Mouse (Mus musculus) hindbrain, embryonic 14.5 days (tissue): ENCODE measurements around the gene Crybb1. TPM values are rescaled to one million over a fixed set of nuclear protein-coding genes. Genes with fewer than 3 reads are reported as not detected.
A peak's percentile ranks its signal among the peaks of the same experiment; 100 is the strongest.

Experiments
- ATAC-seq: fragments of 200-750 bp; cut with Nextera tagmentation; 2 replicates; pipeline ENCODE4 v1.8.0; 2017; ENCODE audit warnings: moderate number of reproducible peaks, mild to moderate bottlenecking, moderate TSS enrichment, moderate library complexity; ENCODE audit not compliant: low FRiP score
- DNase-seq: peaks from one replicate; pipeline ENCODE4 v3.0.0-alpha.2; 2015; ENCODE audit warnings: low spot score
- H3K27ac ChIP-seq: fragments of 300-500 bp; sonication (generic); 2 replicates; pipeline ENCODE4 v1.5.1; 2014; ENCODE audit warnings: mild to moderate bottlenecking, moderate library complexity
- H3K27me3 ChIP-seq: fragments of 300-500 bp; sonication (generic); 2 replicates; pipeline ENCODE4 v1.6.1; 2014; ENCODE audit warnings: mild to moderate bottlenecking, low read length, mixed read lengths; ENCODE audit not compliant: control insufficient read depth, insufficient read depth
- H3K36me3 ChIP-seq: fragments of 300-500 bp; sonication (generic); replicated peaks from 2 replicates; pipeline ENCODE4 v1.6.1; 2014; ENCODE audit not compliant: control insufficient read depth, insufficient read depth
- H3K4me1 ChIP-seq: fragments of 300-500 bp; sonication (generic); replicated peaks from 2 replicates; pipeline ENCODE4 v1.6.1; 2014; ENCODE audit warnings: antibody characterized with exemption, low read length, mixed read lengths; ENCODE audit not compliant: control insufficient read depth, insufficient read depth
- H3K4me2 ChIP-seq: fragments of 300-500 bp; sonication (generic); replicated peaks from 2 replicates; pipeline ENCODE4 v1.6.1; 2014; ENCODE audit warnings: mild to moderate bottlenecking, moderate library complexity
- H3K4me3 ChIP-seq: fragments of 300-500 bp; sonication (generic); replicated peaks from 2 replicates; pipeline ENCODE4 v1.5.1; 2014; ENCODE audit warnings: mild to moderate bottlenecking, low read length
- H3K9ac ChIP-seq: fragments of 300-500 bp; sonication (generic); 2 replicates; pipeline ENCODE4 v1.6.1; 2014
- H3K9me3 ChIP-seq: fragments of 300-500 bp; sonication (generic); 2 replicates; pipeline ENCODE4 v1.6.1; 2016; ENCODE audit warnings: low read length; ENCODE audit not compliant: control insufficient read depth
- whole genome bisulfite sequencing: fragments of 180-500 bp; shearing (Covaris S2); extraction: QIAGEN DNeasy Blood & Tissue Kit; methylation state at CpG from one replicate; pipeline ENCODE4 v1.1.7; 2014; 5-methylcytosine and 5-hydroxymethylcytosine counted together
- polyA plus RNA-seq: library from polyadenylated mRNA; unstranded; fragments of >200 nt; fragmentation: Nextera tagmentation; extraction: Ambion mirVana; gene quantifications from 2 replicates; pipeline ENCODE4 v1.2.1, GENCODE M21; 2014

The Crybb1 gene
- polyA plus RNA-seq, 1 experiment from 2014 or later, result 3.9 TPM

DNA sequence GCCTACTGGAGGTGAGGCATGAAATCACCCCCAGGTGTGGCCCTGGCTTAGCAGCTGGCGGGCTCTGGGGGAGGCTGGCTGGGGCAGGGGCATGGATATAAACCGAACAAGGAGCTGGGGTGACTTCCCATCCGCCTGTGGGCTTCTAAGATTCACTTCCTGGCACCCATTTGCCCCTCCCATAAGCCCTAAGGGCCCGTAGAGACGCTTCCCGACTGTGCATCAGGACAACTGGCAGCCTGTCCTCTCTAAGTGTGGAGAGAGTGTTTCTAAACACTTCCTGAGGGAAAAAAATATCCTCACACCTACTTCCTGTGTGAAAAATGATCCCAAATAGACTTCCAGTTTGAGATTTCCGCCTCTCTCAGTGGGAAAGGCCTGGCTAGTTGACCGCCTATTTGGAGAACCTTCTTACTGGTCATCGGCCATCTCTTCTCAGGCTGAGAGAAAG lies 39.8 kb upstream of the Crybb1 start:
- 26% methylated on average over 9 of the region's 9 CpGs for WGBS
- H3K9me3 ChIP-seq, result no peaks in the 10 kb centered on the region
- H3K4me3 ChIP-seq, result no peak overlapping the region
- DNase-seq (no peak), ATAC-seq (no peak)
- no peaks in the 10 kb centered on the region for H3K27me3 ChIP-seq
- peak overlapping the region; percentile 8 for H3K9ac ChIP-seq
- peaks cover 29% of the 10 kb centered on the region for H3K36me3 ChIP-seq
- no peak overlapping the region; the same call in 1 of the 2 replicates for H3K4me2 ChIP-seq
- peak overlapping the region; percentile 79 for H3K27ac ChIP-seq
- H3K4me1 ChIP-seq, result peaks cover 34% of the 10 kb centered on the region

DNA sequence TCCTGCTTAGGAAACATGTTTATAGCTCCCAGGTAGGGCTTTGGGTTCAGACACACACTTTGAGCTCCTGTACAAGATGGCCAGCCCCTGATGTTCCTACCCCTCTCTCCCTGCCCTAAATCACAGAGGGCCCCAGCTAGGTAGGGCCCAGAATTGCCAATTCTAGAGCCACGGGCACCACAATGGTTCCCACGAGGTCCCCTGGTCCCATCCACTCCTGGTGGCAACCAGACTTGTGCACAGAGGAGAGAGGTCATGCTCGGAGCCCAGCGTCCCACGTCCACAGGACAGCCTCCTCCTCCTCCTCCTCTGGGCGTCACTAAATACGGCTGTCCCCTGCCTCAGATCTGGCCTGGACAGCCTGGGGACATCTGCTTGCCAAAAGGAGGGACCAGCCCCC lies 39.3 kb upstream of the Crybb1 start:
- Histone ChIP-seq H3K9me3 (no peaks in the 10 kb centered on the region), H3K4me1 (peaks cover 34% of the 10 kb centered on the region), H3K4me3 (no peak overlapping the region), H3K36me3 (peaks cover 34% of the 10 kb centered on the region), H3K27ac (peak overlapping the region; percentile 79), H3K27me3 (no peaks in the 10 kb centered on the region), H3K9ac (0 out of 2 replicates have a peak overlapping the region, but pooled peaks have one; percentile 1), H3K4me2 (no peak overlapping the region)
- WGBS, result 48% methylated on average over 7 of the region's 7 CpGs
- no peak for DNase-seq
- ATAC-seq, result no peak

DNA sequence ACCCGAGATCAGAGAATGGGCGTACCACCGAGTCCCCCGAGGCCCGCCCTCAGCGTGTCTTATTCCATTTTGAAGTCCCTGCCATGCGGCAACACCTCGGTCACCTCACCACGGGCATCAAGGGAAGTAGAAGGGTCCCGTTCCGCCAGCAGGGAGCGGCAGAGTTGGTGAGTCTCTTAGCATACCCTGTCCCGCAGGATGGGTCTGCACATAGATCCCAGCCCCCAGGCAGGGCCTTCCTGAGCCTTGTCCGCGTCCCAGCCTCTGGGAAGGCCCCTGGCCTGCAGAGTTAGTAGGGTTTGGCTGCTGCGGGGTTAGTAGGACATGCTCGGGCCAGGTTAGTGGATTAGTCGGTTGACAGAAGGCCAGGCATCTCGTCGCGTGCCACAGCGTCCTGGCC lies 38.6 kb upstream of the Crybb1 start:
- no peaks in the 10 kb centered on the region for H3K27me3 ChIP-seq
- H3K4me1 ChIP-seq, result peaks cover 34% of the 10 kb centered on the region
- no peak overlapping the region for H3K4me2 ChIP-seq
- WGBS, result 47% methylated on average over 22 of the region's 22 CpGs
- ATAC-seq, result no peak
- H3K36me3 ChIP-seq, result peaks cover 41% of the 10 kb centered on the region
- H3K4me3 ChIP-seq, result no peak overlapping the region
- no peak overlapping the region for H3K9ac ChIP-seq
- DNase-seq, result no peak
- no peaks in the 10 kb centered on the region for H3K9me3 ChIP-seq
- H3K27ac ChIP-seq, result no peak overlapping the region

DNA sequence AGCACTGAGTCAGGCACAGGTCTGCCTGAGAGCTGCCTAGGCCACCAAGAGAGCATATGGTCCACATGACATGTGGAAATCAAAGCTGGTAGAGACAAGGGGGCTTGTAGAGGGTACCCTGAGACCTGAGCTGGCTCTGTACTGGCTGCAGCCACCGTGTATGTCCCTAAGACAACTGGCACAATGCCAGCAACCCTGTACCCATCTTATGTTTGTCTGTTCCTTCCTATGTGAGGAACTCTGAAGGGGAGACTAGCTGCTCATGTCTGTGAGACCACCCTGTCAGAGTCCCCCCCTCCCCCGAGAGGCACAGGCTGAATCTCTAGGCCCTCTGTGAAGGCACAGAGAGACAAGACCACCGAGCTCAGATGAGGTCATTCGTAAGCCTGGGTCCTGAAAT lies 36.9 kb upstream of the Crybb1 start:
- 69% methylated on average over 4 of the region's 4 CpGs for WGBS
- Histone ChIP-seq H3K4me3 (no peak overlapping the region), H3K9me3 (no peaks in the 10 kb centered on the region), H3K36me3 (peaks cover 56% of the 10 kb centered on the region), H3K4me1 (peaks cover 23% of the 10 kb centered on the region), H3K27me3 (no peaks in the 10 kb centered on the region), H3K27ac (peak overlapping the region; percentile 18; the same call in 1 of the 2 replicates), H3K9ac (no peak overlapping the region), H3K4me2 (no peak overlapping the region)
- no peak for ATAC-seq
- no peak for DNase-seq

DNA sequence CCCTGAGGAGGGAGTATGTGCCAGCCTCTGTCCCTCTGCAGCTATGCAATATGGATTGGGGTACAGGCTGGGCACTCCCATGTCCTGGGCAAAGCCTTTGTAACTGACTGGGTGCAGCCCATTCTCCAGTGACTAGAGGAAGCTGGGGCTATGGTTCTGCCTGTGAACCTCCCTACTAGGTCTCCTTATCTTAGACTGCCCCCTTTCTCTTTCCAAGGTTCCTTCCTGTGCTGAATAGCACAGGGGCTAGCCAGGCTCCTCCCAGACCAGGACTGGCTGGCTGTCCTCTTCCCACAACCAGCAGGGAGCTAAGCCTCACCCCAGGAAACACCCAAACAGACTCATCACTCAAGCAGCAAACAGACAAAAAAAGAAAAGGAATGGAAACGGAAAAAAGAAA lies 36.2 kb upstream of the Crybb1 start:
- Histone ChIP-seq H3K9ac (peak overlapping the region; percentile 12; the same call in 1 of the 2 replicates), H3K27me3 (no peaks in the 10 kb centered on the region), H3K9me3 (no peaks in the 10 kb centered on the region), H3K27ac (peak overlapping the region; percentile 18), H3K4me2 (no peak overlapping the region), H3K4me1 (peaks cover 21% of the 10 kb centered on the region), H3K4me3 (no peak overlapping the region), H3K36me3 (peaks cover 63% of the 10 kb centered on the region)
- ATAC-seq, result no peak
- no peak for DNase-seq
- 10% methylated on average over 1 of the region's 1 CpGs for WGBS

DNA sequence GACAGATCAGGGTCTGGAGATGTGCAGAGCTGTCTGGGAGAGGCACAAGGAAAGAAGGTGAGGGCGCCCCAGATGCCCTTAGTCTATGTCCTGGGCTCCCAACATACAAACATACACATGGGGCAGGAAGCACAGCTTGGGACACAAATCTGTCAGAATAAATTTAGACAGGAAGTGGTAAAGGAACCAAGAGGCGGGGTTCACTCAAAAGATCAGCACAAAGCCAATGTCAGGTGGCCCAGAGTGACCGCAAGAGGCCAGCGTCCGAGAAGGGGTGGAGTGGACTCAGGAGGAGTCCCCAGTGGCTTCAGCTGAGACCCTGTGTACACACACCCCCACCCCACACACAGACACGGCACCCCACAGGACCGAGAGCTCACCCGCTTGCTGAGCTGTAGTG lies 35.4 kb upstream of the Crybb1 start:
- no peak for DNase-seq
- Histone ChIP-seq H3K36me3 (peaks cover 68% of the 10 kb centered on the region), H3K27ac (no peak overlapping the region), H3K27me3 (no peaks in the 10 kb centered on the region), H3K4me3 (no peak overlapping the region), H3K4me2 (no peak overlapping the region), H3K4me1 (peaks cover 24% of the 10 kb centered on the region), H3K9me3 (no peaks in the 10 kb centered on the region), H3K9ac (no peak overlapping the region)
- ATAC-seq, result no peak
- WGBS, result 74% methylated on average over 8 of the region's 8 CpGs

DNA sequence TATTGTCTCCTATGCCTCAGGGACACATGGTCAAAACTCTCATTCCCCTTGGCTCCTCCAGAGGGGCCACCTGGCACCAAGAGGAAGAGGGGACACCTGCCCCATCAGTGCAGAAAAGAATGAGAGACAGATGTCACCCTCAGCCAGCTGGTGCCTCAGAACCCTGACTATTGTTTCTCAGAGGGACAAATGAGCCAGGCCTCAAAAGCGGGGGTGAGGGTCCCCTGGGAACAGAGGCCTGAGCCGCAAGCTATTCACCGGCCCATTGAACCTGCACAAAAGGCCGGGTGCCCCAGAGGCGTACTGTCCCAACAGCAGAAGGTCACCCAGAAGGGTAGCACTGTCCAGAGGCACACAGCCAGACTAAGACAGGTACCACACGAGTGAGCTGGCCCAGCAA lies 30.0 kb upstream of the Crybb1 start:
- peak overlapping the region; percentile 98 for H3K4me2 ChIP-seq
- DNase-seq, result no peak
- no peaks in the 10 kb centered on the region for H3K9me3 ChIP-seq
- 0 out of 2 replicates have a peak overlapping the region, but pooled peaks have one; percentile 34 for H3K27ac ChIP-seq
- H3K4me3 ChIP-seq, result peak overlapping the region; percentile 74
- no peaks in the 10 kb centered on the region for H3K27me3 ChIP-seq
- ATAC-seq, result no peak
- 14% methylated on average over 6 of the region's 6 CpGs for WGBS
- peaks cover 36% of the 10 kb centered on the region for H3K4me1 ChIP-seq
- peaks cover 41% of the 10 kb centered on the region for H3K36me3 ChIP-seq
- peak overlapping the region; percentile 96 for H3K9ac ChIP-seq

DNA sequence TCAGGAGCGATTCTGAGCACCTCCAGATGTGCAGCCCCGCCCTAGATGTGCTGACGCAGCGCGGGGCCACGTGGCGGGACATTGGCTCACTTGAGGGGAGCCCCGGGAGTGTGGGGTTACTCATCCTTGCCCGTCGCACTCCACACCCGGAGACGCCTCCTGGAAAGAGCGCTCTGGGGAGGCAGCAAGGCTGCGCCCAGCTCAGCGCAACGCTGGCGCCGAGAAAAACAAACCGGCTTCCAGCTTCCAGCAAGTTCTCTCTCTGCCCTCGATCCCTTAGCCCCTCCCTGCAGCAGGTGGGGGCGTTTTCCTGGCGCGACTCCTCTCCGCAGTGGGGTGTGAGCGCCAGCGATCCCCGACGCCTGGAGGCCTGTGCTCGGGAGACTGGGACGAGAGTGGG lies 28.3 kb upstream of the Crybb1 start:
- Histone ChIP-seq H3K27me3 (no peaks in the 10 kb centered on the region), H3K4me1 (peaks cover 36% of the 10 kb centered on the region), H3K36me3 (peaks cover 25% of the 10 kb centered on the region), H3K4me2 (peak overlapping the region; percentile 98), H3K9me3 (no peaks in the 10 kb centered on the region), H3K9ac (peak overlapping the region; percentile 96), H3K27ac (peak overlapping the region; percentile 98), H3K4me3 (peak overlapping the region; percentile 74)
- peak; percentile 39; the same call in 1 of the 2 replicates for ATAC-seq
- under 1% methylated on average over 30 of the region's 30 CpGs for whole genome bisulfite sequencing
- no peak for DNase-seq

DNA sequence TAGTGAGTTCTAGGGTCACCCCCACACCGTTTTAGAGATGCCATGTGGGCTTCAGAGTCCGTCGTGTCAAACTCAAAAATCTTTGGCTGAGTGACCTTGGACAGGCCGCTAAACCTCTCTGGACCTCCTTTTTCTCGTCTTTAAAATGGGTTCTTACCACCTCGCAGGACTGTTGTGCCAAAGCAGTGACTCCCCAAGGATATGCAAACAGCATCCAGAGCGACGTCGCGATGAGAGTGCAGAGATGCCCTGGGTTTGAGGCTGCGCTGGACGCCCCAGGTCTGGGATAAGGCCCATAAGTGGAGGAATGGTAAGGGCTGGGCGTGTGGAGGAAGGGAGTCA lies 27.7 kb upstream of the Crybb1 start:
- Histone ChIP-seq H3K4me3 (peak overlapping the region; percentile 74), H3K9me3 (no peaks in the 10 kb centered on the region), H3K4me1 (peaks cover 36% of the 10 kb centered on the region), H3K27me3 (no peaks in the 10 kb centered on the region), H3K4me2 (peak overlapping the region; percentile 98), H3K36me3 (peaks cover 20% of the 10 kb centered on the region), H3K27ac (peak overlapping the region; percentile 98), H3K9ac (peak overlapping the region; percentile 96)
- 0% methylated on average over 13 of the region's 13 CpGs for WGBS
- ATAC-seq (no peak), DNase-seq (no peak)
